Mouse (Mus musculus) urinary bladder, postnatal 36 days (tissue): Measurements from ENCODE around the gene Vps50.
"Not testable (repeated sequence)": the region's sequence is repeated elsewhere in the genome, so short reads cannot be mapped to it uniquely, and the experiment has no call there.

ENCODE experiments used
- DNase-seq, 2 experiments: peaks; one replicate each; pipeline ENCODE4 v3.0.0; 2022; ENCODE audit warnings: low spot score in 2 of 2, mixed read lengths in 1 of 2

Gene Vps50

DNA sequence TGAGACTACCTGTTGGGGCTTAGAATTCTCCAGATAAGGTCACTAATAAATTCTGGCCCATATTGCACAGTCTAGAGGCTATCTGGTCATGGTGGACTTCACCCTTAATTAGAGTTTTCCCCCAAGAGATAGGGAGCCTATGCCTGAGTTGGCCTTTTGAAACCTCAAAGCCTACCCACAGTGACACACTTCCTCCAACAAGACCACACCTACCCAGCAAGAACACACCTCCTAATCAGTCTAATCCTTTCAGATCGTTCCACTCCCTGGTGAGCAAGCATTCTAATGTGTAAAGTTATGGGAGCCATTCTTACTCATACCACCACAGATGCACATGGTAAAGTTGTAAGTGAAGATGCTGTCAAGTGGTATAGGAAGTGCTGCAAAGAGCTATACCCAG lies 37.9 kb downstream of the Vps50 start:
- DNase-seq: no peak

DNA sequence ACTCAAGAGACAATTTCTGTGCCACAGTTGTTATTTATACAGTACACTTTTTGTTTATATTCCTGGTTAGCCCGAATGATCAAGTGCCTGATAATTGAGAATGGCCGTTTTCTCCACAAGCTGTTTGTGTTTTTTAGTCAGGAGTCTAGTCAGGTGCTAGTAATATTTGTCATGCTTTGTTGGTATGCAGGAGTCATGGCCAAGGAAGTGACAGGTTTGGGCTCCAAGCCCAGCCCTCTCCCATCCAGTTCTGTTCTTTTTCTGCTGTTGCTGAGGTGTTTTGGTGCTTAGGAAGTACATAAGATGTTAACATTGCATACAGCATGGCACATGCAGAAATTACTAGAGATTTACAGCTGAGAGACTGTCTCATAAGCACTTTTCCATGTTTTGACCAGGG lies 41.3 kb downstream of the Vps50 start:
- DNase-seq: no peak

DNA sequence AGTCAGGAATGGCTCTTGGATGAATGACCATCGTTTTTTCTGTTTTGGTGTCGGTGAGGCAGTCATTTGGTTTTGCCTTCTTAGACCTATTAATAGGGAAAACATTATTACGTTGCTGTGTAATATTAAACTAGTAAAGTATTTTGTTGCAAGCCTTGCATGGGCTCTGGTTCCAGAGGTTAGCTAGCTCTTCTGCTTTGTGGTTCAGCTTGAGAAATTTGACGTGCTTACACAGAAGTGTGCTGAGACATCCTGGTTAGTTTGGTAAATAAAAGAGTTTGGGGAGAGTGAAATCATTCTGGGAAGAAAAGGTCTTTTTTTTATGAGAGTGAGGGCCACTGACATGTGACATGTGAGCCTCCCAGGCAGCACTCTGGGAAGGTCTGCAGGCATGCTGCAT lies 45.7 kb downstream of the Vps50 start:
- DNase-seq: no peak

DNA sequence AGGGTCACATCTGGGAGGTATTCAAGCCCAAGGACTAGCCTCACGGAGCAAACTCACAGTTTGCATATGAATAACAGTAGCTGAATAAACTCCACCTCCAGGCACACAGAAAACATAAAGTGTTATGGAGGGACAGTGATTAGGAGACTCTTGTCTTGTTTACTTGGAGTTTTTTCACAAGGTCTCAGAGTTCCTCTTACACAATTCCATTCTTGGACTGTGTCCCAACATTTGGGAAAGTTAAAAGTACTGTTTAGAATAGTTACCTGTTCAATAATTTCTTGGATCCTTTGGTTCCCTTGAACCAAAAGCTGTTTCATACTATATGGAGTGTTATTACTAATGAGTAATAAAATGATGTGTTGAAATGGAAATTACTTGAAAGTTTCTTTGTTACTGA lies 46.8 kb downstream of the Vps50 start:
- DNase-seq: no peak

DNA sequence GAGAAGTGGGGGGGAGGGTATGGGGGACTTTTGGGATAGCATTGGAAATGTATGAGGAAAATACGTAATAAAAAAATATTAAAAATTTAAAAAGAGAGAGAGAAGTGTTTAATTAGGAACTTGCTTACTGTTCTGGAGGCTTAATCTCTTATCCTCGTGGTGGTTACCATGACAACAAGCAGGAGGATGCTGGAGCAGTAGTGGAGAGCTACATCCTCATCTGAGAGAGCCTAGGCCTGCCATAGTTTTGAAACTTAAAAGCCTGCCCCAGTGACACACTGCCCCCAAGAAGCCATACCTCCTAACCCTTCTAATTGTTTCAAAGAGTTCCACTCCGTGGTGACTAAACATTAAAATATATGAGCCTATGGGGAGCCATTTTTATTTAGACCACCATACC lies 50.8 kb downstream of the Vps50 start:
- DNase-seq: no peak

DNA sequence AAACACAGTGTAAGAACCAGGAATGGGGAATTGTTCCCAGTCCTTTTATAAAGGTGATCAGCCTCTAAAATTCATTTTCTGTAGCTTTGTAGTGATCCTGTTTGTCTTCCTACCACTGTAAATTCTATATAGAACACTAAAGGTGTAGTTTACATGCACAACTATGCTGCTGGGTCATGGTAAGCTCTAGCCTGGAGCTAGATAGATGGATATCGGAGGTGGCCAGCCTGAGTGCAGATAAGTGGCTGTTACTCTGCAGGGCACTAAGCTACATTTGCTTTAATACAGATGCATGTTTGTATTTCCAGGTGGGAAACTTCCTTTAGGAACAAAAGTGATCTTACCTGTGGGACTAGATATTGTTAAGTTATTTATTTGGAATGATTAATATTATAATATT lies 51.8 kb downstream of the Vps50 start:
- no peak for DNase-seq

DNA sequence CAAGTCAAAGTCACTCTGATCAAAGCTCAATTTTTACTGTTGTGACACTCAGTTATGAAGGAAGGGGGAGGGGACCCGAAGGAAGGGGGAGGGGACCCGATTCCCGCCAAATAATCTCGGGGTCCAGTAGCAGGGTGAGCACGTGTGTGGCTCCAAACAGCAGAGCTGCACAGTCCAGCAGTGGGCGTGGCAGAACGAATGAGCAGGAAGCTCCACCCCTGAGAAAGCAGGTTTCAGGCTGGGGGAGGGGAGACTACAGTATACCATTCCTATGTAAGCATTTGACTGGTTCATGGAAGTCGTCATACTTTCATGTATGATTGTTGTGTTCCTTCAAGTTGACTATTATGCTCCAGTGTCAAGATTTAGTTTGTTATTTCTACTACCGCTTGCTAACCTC lies 54.5 kb downstream of the Vps50 start:
- DNase-seq: not testable (repeated sequence)

DNA sequence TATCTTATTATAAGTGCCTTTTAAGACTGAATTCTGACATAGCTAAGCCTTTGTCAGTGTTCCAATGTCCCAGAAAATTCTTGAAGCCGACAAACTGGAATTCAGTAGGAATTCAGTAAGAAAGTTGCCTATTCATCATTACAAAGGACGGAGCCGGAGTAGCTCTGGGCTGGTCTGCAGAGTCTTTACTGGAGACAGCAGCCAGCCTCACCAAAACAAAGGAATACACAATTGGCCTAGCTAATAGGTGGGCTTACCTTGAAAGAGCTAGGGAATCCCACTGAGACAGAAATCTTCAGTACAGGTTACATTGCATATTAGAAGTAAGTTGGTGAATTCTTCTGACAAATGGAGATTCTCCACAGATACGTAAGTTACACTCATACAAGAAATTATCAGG lies 59.0 kb downstream of the Vps50 start:
- DNase-seq: no peak

DNA sequence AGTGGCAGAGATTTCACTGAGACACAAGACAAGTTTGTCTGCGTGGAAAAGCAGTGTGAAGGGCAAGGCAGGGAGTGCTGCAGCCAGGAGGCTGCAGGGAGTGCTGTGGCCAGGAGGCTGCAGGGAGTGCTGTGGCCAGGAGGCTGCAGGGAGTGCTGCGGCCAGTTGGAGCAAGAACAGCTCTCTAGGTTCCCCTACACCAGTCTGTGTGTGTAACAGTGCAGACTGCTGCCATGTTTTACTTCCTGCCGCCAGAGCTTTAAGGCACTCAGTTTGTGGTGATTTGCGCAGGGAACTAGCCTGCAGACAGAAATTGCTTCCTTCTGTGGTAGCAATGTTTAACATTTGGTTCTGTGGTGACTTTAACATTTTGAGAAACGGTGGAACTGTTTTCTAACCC lies 61.8 kb downstream of the Vps50 start:
- DNase-seq: no peak

DNA sequence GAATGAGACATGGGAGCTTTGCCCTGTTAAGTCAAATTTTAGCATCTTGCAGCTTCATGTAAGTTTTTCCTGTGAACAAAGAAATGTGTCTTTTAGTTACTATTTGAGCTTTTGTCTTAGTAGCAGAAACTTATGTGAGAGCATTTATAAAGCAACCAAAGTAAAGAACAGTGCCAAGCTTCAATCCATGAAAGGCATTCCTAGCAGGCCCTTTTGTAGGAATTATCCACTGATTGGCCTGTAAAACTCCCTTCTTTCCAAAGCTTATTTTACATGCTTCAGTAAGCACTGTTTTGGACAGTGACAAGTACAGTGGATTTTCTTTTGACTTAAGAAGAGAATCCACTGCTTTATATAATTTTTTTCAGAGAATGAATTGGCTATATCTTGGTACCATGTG lies 64.1 kb downstream of the Vps50 start:
- no peak for DNase-seq

DNA sequence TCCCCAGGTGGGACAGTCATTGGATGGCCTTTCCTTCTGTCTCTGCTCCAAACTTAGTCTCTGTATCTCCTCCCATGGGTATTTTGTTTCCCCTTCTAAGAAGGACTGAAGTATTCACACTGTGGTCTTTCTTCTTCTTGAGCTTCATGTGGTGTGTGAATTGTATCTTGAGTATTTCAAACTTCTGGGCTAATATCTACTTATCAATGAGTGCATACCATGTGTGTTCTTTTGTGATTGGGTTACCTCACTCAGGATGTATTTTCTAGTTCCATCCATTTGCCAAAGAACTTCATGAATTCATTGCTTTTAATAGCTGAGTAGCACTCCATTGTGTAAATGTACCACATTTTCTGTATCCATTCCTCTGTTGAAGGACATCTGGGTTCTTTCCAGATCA lies 65.9 kb downstream of the Vps50 start:
- not testable (repeated sequence) for DNase-seq

DNA sequence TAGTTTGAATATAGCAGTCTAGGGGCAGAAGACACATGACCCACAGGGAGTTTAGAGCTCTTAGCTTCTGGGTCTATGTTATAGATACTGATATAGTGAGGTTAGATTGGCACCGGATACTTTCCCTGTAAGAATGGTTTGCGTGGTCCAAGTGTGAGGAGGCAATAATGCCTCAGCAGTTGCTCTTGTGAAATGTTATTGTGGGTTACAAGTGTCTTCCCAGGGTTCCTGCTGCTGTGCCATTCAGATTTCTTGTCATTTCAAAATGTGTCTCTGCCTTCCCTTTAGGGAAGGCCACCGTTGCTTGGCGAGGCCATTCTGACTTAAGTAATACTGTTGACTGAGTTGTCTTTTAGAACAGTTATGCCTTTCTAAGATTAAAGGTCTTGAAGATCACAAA lies 66.8 kb downstream of the Vps50 start:
- DNase-seq: no peak

DNA sequence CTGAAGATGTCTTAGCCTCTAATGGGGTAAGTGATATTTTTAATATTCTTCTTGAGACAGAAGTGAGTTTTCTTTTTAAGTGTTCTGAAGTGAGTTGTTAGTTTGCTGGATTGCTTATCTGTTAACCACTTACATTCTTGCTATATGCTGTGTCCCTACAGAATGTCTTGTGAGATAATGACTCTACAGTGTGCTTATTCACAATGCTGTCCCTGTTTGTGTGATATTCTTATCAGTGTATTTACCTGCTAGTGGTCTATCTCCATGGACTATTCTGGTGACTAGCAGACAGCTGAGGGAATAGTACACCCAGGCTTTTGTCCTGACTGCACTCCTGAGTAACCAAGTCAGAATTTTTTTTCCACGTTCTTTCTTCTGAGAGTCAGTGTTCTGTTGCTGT lies 67.5 kb downstream of the Vps50 start:
- no peak for DNase-seq

DNA sequence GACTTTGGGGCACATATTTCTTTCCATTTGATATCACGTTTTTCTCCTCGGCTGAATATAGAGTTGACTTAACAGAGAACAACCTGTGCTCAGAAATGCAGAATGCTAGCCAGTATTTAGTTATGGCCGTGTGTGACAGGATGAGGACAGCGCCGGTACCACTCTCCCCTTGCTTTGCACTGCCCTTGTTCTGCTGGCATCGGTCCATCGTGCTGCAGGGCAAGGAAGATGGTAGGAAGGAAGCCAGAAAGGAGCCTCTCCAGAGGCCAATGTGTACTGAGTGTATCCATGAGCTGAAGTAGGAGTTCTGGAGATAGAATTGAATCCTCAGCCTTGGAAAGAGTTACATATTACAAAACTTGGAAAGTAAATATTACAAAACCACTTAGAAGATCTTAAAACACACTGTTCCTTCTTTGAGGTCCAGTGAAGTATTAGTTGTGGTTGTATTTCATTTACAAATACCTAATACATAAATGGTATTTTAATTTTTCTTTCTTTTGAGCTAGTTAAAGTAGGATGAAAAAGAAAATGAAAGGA lies 69.0 kb downstream of the Vps50 start:
- no peak for DNase-seq

DNA sequence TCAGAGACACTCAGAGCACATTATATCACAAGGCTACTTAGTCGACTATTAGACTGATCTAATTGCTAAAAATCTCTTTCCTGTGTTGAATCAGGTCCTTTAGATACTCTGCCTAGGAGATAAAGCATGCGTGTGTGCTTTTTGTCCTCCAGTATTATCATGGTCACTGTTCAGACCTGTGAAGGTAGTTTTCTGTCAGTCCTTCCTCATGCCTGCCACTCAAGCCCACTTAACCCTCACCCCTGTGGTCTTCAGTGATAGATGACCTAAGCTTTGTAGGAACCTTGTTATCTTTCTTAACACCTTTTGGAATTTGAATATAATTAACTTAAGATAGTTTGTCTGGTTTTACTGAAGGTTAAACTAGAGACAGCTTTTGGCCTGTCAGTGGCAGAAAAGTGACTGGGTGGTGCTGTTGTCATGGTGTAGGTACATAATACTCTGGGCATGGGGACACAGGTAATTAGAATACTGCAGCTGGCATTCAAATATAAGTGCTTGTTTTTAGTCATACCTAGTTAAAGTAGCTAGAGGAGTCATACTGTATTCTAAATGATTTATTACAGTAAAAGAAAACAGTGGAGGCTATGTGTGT lies 74.1 kb downstream of the Vps50 start:
- no peak for DNase-seq

DNA sequence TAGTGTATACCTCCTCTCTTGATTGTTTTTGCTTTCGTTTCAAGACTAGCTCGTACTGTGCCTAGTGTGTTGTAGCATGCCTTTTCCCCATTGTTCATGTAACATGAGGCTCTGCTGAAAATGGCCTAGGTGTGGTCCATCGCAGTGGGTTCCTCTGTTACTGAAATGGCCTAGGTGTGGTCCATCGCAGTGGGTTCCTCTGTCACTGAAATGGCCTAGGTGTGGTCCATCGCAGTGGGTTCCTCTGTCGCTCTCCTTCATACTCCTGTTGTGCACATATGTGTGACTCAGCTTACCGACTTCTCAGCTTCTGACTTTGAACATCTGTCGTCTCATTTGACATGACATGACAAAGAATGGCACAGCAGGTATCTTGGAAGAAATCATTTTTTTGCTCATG lies 75.6 kb downstream of the Vps50 start:
- no peak for DNase-seq

DNA sequence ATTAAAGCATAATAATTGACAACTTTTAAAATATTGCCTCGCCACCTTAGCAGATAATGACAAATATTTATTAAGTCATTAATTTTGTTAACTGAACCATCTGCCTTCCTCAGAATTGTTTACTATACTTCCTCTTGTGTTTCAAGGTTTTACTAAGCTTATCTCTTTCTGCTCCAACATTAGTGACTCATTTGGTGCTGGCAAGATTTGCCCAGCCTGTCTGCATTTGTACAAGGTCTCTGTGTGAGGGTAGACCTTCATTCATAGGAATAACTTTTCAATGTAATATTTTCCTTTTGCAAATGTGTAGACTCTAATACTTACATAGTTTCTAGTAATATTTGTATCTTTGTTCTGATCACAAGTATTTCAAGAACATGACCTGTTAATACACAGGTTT lies 87.2 kb downstream of the Vps50 start:
- no peak for DNase-seq

DNA sequence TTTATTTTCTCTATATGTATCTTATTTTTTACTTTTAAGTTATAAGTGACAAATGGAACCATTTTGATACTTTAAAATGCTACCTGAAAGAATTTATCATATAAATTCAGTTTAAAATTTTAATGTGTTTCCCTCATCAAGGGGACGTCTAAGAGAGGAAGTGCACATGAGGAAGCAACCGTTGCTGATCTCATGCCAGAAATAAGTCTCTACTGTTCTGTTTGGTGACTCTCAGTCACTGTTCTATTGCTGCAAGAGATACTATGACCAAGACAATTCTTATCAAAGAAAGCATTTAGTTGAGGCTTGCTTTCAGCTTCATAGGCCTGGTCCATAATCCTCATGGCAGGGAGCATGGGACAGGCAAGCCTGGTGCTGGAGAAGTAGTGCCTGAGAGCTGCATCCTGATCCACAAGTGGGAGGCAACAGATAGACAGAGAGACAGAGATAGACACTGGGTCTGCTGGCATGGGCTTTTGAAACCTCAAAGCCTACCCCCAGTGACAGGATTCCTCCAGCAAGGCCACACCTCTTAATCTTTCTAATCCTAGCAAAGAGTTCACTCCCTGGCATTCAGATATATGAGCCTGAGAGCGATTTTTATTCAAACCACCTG lies 92.2 kb downstream of the Vps50 start:
- no peak for DNase-seq

DNA sequence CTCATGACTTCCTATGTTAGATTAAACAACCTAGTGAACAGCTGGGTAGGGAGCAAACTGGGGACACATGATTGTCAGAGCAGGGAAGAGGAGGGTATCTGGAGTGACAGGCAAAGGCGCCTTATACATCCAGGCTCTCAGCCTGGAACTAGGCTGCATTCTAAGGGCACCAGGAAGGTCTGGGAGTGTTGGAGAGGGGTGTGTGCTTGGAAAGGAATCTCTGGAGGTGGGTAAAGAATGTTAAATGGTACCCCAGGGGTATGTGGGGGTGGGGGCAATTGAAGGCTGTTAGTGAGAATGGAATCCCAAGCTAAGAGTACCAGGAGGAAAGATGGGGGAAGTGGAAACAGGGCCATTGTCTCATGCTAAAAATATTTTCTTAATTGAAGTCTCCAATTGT lies 96.1 kb downstream of the Vps50 start:
- no peak for DNase-seq

DNA sequence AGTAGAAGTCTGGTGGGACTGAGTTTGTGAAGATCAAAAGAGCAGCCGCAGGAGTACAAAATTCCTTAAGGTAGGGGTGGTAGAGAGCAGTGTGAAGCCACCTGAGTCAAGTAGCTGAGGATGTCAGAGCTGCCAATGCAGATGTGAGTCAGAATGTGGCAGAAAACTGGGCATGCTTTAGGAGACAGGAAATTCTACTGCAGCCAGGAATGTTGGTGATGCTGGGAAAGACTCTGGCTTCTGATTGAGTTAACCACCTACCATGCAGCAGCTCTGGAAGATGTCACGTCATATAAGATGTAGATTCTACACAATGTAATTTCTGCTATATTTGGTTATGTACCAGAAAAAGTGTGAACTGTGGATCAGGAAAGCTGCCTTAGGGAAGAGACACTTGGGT lies 114.6 kb downstream of the Vps50 start:
- no peak for DNase-seq

DNA sequence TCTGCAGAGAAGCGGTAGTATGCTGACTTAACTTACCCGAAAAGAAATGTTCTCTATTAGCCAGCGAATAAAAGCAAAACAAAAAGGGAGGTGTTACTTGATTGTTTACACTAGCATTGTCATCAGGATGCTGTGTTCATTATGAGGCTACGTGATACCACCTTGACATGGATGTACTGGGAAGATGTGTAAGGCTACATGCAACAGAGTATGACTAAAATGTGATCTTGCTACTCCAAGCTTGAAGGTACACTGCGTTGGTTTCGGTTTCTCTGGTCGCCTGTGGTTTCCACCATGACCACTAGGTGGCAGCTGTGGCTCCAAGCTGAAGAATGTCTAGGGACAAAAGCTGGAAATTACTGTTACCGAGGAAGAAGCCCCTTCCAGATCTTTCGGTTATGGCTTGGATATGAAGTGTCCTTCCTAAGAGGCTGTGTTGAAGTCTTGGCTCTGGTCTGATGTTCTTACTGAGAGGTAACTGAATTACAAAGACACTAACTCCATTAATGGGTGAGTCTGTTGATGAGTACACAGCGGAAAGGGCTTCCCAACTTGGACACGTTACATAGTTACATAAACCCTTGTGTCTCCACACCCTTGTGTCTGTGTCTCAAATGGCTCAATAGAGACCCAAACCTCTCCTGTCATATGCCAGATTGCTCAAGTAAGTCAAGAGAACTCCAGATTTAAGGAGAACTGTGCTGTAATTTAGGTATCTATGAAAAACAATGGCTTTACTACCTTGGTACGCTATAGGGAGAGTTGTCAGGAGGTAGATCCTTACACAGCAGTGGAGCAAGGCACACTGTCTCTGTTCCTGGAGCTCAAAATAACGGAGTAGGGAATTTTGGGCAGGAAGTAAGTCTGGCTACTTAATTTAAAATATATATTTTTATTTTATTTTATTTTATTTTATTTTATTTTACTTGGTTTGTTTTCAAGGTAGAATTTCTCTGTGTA lies 122.5 kb downstream of the Vps50 start:
- peak in 1 of 2 experiments; percentile 10 for DNase-seq
